In genomic region chr17:84573305-84573704, GRCm38 (mm10) we compare ENCODE assay signal across 18 mouse cellular contexts. TPM values are rescaled to one million over a fixed set of nuclear protein-coding genes. Genes with fewer than 3 reads are reported as not detected.
DNase-seq lines count a peak whose midpoint lies in the region; ATAC-seq and TF ChIP-seq lines count a peak whose summit lies in the region.
"Had no signal": no experiment of that assay in that cellular context is flagged by ENCODE, and none has a peak within 500 bp of the region (broad histone marks: within the 10 kb centered on the region; RNA-seq: fewer than 3 reads in every experiment).

No protein-coding gene starts in this region.

- no peaks in the 10 kb centered on the region for H3K79me2 ChIP-seq in myocyte (ENCODE audit: control insufficient read depth, insufficient read depth)

- no peak overlapping the region for H3ac ChIP-seq in myocyte (ENCODE audit: control insufficient read depth, insufficient read length)

- ATAC-seq in limb, embryonic 11.5 days (ENCODE audit: insufficient number of reproducible peaks, low FRiP score, low TSS enrichment, low read depth) = no peak
- 0 out of 2 replicates have a peak, but pooled peaks have one; percentile 46 for ATAC-seq in erythroblast, adult 5-6 weeks (replicated peaks; ENCODE audit: low FRiP score, poor library complexity, severe bottlenecking)
- ATAC-seq in liver, embryonic 12.5 days = no peak
- ATAC-seq: intestine, postnatal 0 days had no signal

- H3K27ac ChIP-seq in limb, embryonic 11.5 days (replicated peaks; ENCODE audit: low read depth, low read length) = no peak overlapping the region
- H3K27ac ChIP-seq in limb, embryonic 10.5 days = no peak overlapping the region
- no peak overlapping the region for H3K27ac ChIP-seq in liver, embryonic 12.5 days
- H3K27ac ChIP-seq: forebrain, embryonic 12.5 days; hindbrain, embryonic 14.5 days; macrophage; midbrain, embryonic 12.5 days had no signal

- H3K27me3 ChIP-seq in limb, embryonic 11.5 days (ENCODE audit: control insufficient read depth, insufficient read depth, low read length) = no peaks in the 10 kb centered on the region
- H3K27me3 ChIP-seq in limb, embryonic 10.5 days (ENCODE audit: low read depth, poor library complexity, severe bottlenecking) = no peaks in the 10 kb centered on the region
- no peaks in the 10 kb centered on the region for H3K27me3 ChIP-seq in myocyte (ENCODE audit: control insufficient read depth, insufficient read depth, insufficient read length)
- no peaks in the 10 kb centered on the region for H3K27me3 ChIP-seq in liver, embryonic 12.5 days (replicated peaks)
- H3K27me3 ChIP-seq: embryonic facial prominence, embryonic 15.5 days; forebrain, embryonic 12.5 days; midbrain, embryonic 12.5 days had no signal

- H3K4me1 ChIP-seq in limb, embryonic 11.5 days (ENCODE audit: control insufficient read depth, insufficient read depth, low read length) = no peaks in the 10 kb centered on the region
- H3K4me1 ChIP-seq in limb, embryonic 10.5 days = 0 out of 2 replicates have a peak, but pooled peaks cover 2% of the 10 kb centered on the region
- H3K4me1 ChIP-seq in liver, embryonic 12.5 days = no peaks in the 10 kb centered on the region
- H3K4me1 ChIP-seq: embryonic facial prominence, embryonic 15.5 days; forebrain, embryonic 12.5 days; midbrain, embryonic 12.5 days had no signal

- H3K4me3 ChIP-seq in limb, embryonic 11.5 days (ENCODE audit: low read depth, low read length) = no peak overlapping the region
- no peak overlapping the region for H3K4me3 ChIP-seq in limb, embryonic 10.5 days
- H3K4me3 ChIP-seq in myocyte = no peak overlapping the region
- H3K4me3 ChIP-seq in liver, embryonic 12.5 days = no peak overlapping the region
- H3K4me3 ChIP-seq: embryonic facial prominence, embryonic 15.5 days; forebrain, embryonic 12.5 days; midbrain, embryonic 12.5 days had no signal

- H3K9ac ChIP-seq in limb, embryonic 11.5 days (ENCODE audit: low read length) = no peak overlapping the region
- H3K9ac ChIP-seq in liver, embryonic 12.5 days = no peak overlapping the region
- H3K9ac ChIP-seq: embryonic facial prominence, embryonic 15.5 days; forebrain, embryonic 12.5 days; hindbrain, embryonic 14.5 days; midbrain, embryonic 12.5 days had no signal

- H3K9me3 ChIP-seq in limb, embryonic 11.5 days (ENCODE audit: control insufficient read depth, low read length) = no peaks in the 10 kb centered on the region
- H3K9me3 ChIP-seq in limb, embryonic 10.5 days (replicated peaks) = no peaks in the 10 kb centered on the region
- H3K9me3 ChIP-seq in liver, embryonic 12.5 days (replicated peaks) = no peaks in the 10 kb centered on the region
- H3K9me3 ChIP-seq: embryonic facial prominence, embryonic 15.5 days; forebrain, embryonic 12.5 days; G1E; midbrain, embryonic 12.5 days had no signal

- DNase-seq in gastrocnemius, postnatal 10 days = peak; percentile 52
- DNase-seq in gastrocnemius, adult 8-10 months (ENCODE audit: low spot score in 2 of 2) = no peak
- DNase-seq in limb, embryonic 11.5 days (ENCODE audit: low spot score) = peak; percentile 14
- DNase-seq in limb, embryonic 10.5 days (ENCODE audit: low spot score) = no peak
- DNase-seq: cerebellum, adult 8-10 months; heart, postnatal 14 days; right cerebral cortex, postnatal 25 days had no signal

- no peaks in the 10 kb centered on the region for H3K36me3 ChIP-seq in limb, embryonic 11.5 days (ENCODE audit: control insufficient read depth, insufficient read depth, low read length)
- peaks cover 3% of the 10 kb centered on the region; the same call in 1 of the 2 replicates for H3K36me3 ChIP-seq in limb, embryonic 10.5 days
- H3K36me3 ChIP-seq in myocyte (ENCODE audit: control insufficient read depth, insufficient read depth) = peaks cover 9% of the 10 kb centered on the region
- H3K36me3 ChIP-seq in liver, embryonic 12.5 days = no peaks in the 10 kb centered on the region
- H3K36me3 ChIP-seq: forebrain, embryonic 12.5 days; G1E; midbrain, embryonic 12.5 days had no signal

- no peak for TF ChIP-seq POLR2A in myocyte (IDR thresholded peaks at IDR 0.05; ENCODE audit: insufficient read length, low read depth)

- no peak overlapping the region for H3K4me2 ChIP-seq in limb, embryonic 11.5 days (ENCODE audit: low read depth, severe bottlenecking)
- peak overlapping the region; percentile 81 for H3K4me2 ChIP-seq in myocyte (ENCODE audit: low read depth)
- no peak overlapping the region for H3K4me2 ChIP-seq in liver, embryonic 12.5 days
- H3K4me2 ChIP-seq: embryonic facial prominence, embryonic 15.5 days; forebrain, embryonic 12.5 days; heart, embryonic 11.5 days; hindbrain, embryonic 14.5 days; midbrain, embryonic 12.5 days had no signal

- 91% methylated on average over 9 of the region's 9 CpGs for WGBS in limb, embryonic 11.5 days
- WGBS in limb, embryonic 10.5 days = 92% methylated on average over 9 of the region's 9 CpGs
- WGBS in liver, embryonic 12.5 days (ENCODE audit: insufficient replicate concordance) = 83% methylated on average over 9 of the region's 9 CpGs

TF ChIP-seq in myocyte, 11 proteins besides CTCF, POLR2A, EP300 and RAD21:
- TF ChIP-seq MYOG (IDR thresholded peaks at IDR 0.05; ENCODE audit: control insufficient read depth in 1 of 3, insufficient read depth in 1 of 3, insufficient read length in 2 of 3, low read depth in 2 of 3) = peak in 2 of 3 experiments; percentile 17 to 85
- no peak for TF ChIP-seq REST (IDR thresholded peaks at IDR 0.05; ENCODE audit: insufficient read depth, insufficient read length)
- no peak for TF ChIP-seq MAX (IDR thresholded peaks at IDR 0.05; ENCODE audit: low read depth)
- peak; percentile 38 for TF ChIP-seq TCF12 (IDR thresholded peaks at IDR 0.05; ENCODE audit: insufficient read depth, poor library complexity, severe bottlenecking)
- TF ChIP-seq MYOD1 (IDR thresholded peaks at IDR 0.05; ENCODE audit: control insufficient read depth in 1 of 3, insufficient read length in 2 of 3, low read depth in 2 of 3) = peak; percentile 56 to 91 (median 90)
- 0 out of 2 replicates have a peak, but pooled peaks have one; percentile 20 for TF ChIP-seq CEBPB (IDR thresholded peaks at IDR 0.05; ENCODE audit: insufficient read depth, poor library complexity, severe bottlenecking)
- peak; percentile 87 for TF ChIP-seq SRF (IDR thresholded peaks at IDR 0.05; ENCODE audit: control insufficient read depth, insufficient read length, low read depth)

RNA-seq across cellular contexts. Expression of gene Dync2li1, which starts 53.0 kb away (rescaled TPM):
- total RNA-seq in gastrocnemius, postnatal 10 days (2021) = 1 to 10 TPM; 3.2 to 3.3 TPM
- total RNA-seq in gastrocnemius, adult 8-10 months (2022) = 1 to 10 TPM; 2.0 to 2.6 (median 2.3) TPM
- polyA plus RNA-seq in limb, embryonic 11.5 days (2014; fragmentation: Nextera tagmentation; extraction: Ambion mirVana) = 40.0 and 42.0 TPM in 2 replicates
- polyA plus RNA-seq in limb, embryonic 10.5 days (2016; fragmentation: Nextera tagmentation; extraction: Ambion mirVana) = 25.5 and 33.4 TPM in 2 replicates
- 1.5 TPM in 1 of 2 replicates, not detected in the other for total RNA-seq in erythroblast, adult 5-6 weeks (2015; ENCODE audit: low replicate concordance)
- total RNA-seq in erythroblast, adult 5-6 weeks (2017; ENCODE audit: low replicate concordance) = 2.1 and 3.1 TPM in 2 replicates
- 10.1 TPM for polyA plus RNA-seq in myocyte (2012; fragmentation: generic; extraction: Trizol)
- polyA plus RNA-seq in liver, embryonic 12.5 days (2016; fragmentation: Nextera tagmentation; extraction: Ambion mirVana) = 3.3 and 4.2 TPM in 2 replicates
- total RNA-seq: G1E had no signal
- polyA plus RNA-seq: G1E had no signal

Comparison
In these comparisons a context has a peak if more than half of its experiments do, and no peak if none do; other contexts are left out.
1. DNase-seq: peak in gastrocnemius, postnatal 10 days (single experiment) and limb, embryonic 11.5 days (single experiment); none in gastrocnemius, adult 8-10 months (0 of 2) and limb, embryonic 10.5 days (single experiment).